28 mouse cellular contexts compared by ENCODE assay signal in genomic region chr2:52866151-52866550, GRCm38 (mm10). TPM values are rescaled to one million over a fixed set of nuclear protein-coding genes. Genes with fewer than 3 reads are reported as not detected.
"Had no signal": no experiment of that assay in that cellular context is flagged by ENCODE, and none has a peak within 500 bp of the region (broad histone marks: within the 10 kb centered on the region; RNA-seq: fewer than 3 reads in every experiment).

No protein-coding gene starts in this region.

- H3K4me2 ChIP-seq: embryonic facial prominence, embryonic 12.5 days; embryonic facial prominence, embryonic 13.5 days; embryonic facial prominence, embryonic 15.5 days; forebrain, embryonic 12.5 days; forebrain, embryonic 13.5 days; forebrain, embryonic 15.5 days had no signal

- H3K4me3 ChIP-seq: embryonic facial prominence, embryonic 10.5 days; embryonic facial prominence, embryonic 12.5 days; embryonic facial prominence, embryonic 13.5 days; embryonic facial prominence, embryonic 15.5 days; erythroblast, embryonic 14.5 days; forebrain, embryonic 10.5 days; forebrain, embryonic 12.5 days; forebrain, embryonic 13.5 days; forebrain, embryonic 15.5 days; gastrocnemius, adult 2 months; heart, adult 2 months had no signal

- H3K9ac ChIP-seq: embryonic facial prominence, embryonic 12.5 days; embryonic facial prominence, embryonic 13.5 days; embryonic facial prominence, embryonic 15.5 days; forebrain, embryonic 12.5 days; forebrain, embryonic 13.5 days; forebrain, embryonic 15.5 days; forebrain, postnatal 0 days had no signal

- H3K9me3 ChIP-seq: forebrain, embryonic 12.5 days; forebrain, embryonic 15.5 days had no signal

- DNase-seq: cerebellum, adult 8-10 months; cerebellum, adult 9-10 months; cerebellum, adult 9-11 months; cerebellum, postnatal 10 days; cerebellum, postnatal 14 days; cerebellum, postnatal 25 days; cerebellum, postnatal 36 days; embryo, embryonic 11 days; forebrain, postnatal 0 days; gastrocnemius, adult 2 months; gastrocnemius, postnatal 10 days; gastrocnemius, postnatal 14 days; gastrocnemius, postnatal 25 days; gastrocnemius, postnatal 36 days; heart, adult 11 months; heart, adult 18-20 months; heart, adult 2 months had no signal

- H3K27me3 ChIP-seq: embryonic facial prominence, embryonic 12.5 days; embryonic facial prominence, embryonic 13.5 days; embryonic facial prominence, embryonic 15.5 days; forebrain, embryonic 12.5 days; forebrain, embryonic 13.5 days; forebrain, embryonic 15.5 days had no signal

- ATAC-seq: forebrain, embryonic 13.5 days; forebrain, embryonic 14.5 days; forebrain, embryonic 15.5 days; forebrain, embryonic 16.5 days; forebrain, postnatal 0 days had no signal

- H3K27ac ChIP-seq: embryonic facial prominence, embryonic 10.5 days; embryonic facial prominence, embryonic 12.5 days; embryonic facial prominence, embryonic 13.5 days; embryonic facial prominence, embryonic 15.5 days; forebrain, embryonic 10.5 days; forebrain, embryonic 12.5 days; forebrain, embryonic 13.5 days; forebrain, embryonic 15.5 days; gastrocnemius, adult 2 months; heart, adult 2 months had no signal

RNA-seq across cellular contexts. Expression of gene Fmnl2, which starts 8.5 kb away (rescaled TPM):
- polyA plus RNA-seq: erythroblast, embryonic 14.5 days had no signal
